Mouse (Mus musculus) bone marrow macrophage, adult 2 months (primary cell): ENCODE data around the gene Acvr1b.

Experiments used
- CTCF ChIP-seq: IDR thresholded peaks from 2 replicates; pipeline ENCODE4 v1.5.1; 2012; ENCODE audit warnings: low read depth, mild to moderate bottlenecking, low read length, moderate library complexity
- POLR2A ChIP-seq: IDR thresholded peaks from 2 replicates; pipeline ENCODE4 v1.6.1; 2012; ENCODE audit warnings: mild to moderate bottlenecking, low read depth, low read length, borderline replicate concordance

- TF ChIP-seq CTCF (no peak), POLR2A (no peak)
Observed at GRCm38 (mm10) chr15:101258420-101258819, 84.6 kb downstream of the Acvr1b start.
